Mouse (Mus musculus) frontal cortex, postnatal 10 days (tissue): ENCODE measurements around the gene Tpt1.

Source experiments
- DNase-seq, 2 experiments: peaks; one replicate each; pipeline ENCODE4 v3.0.0; 2022; ENCODE audit warnings: low spot score in 2 of 2, mixed read lengths in 1 of 2

Gene Tpt1

DNA sequence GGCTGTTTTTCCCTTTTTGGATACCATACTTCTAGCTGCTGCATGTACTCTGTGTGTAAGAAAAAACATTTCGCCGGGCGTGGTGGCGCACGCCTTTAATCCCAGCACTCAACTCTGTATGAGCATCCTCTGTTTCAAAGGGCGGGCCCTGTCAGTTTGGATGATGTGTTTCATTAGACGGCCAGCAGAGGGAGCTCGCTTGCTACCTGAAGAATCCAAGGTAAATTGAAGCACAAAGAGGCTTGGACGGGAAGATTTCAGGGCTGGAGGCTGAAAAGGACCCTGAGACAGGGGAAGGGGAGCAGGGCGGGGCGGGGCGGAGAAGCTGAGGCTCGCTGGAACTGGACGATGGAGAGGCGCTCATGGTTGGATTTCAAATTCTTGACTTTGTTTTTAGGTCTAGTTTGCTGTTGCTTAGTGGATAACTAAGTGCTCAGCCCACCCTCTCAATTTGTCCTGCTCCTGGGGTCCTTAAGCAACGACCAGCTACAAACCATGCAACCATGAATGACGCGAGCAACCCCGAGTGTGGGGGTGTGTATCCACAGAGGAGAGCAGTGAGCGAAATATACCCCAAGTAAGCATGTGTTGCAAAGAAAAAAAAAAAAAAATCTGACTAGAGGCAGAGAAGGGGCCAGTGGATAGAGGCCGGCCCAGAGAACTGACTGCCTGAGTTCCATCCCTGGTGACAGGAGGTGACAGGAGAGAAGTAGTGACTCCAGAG is 31.6 kb downstream of the Tpt1 start:
- peak; percentile 58 to 81 for DNase-seq

DNA sequence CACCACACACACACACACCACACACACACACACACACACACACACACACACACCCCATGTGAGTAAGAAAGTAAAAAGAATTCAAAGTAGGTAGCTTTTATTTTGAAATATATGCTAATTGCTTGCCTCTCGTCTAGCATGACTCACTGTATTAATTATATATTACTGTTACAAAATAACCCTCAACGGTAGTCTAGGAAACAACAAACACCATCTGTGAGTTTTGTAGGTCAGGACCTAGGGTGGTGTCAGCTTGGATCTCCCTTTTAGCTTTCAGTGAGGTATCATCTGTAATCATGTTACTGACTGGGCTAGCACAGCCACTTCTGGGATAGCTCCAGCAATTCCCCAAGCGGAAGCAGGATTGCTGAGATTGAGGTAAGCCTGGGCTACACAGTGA is 32.4 kb downstream of the Tpt1 start:
- DNase-seq = no peak

DNA sequence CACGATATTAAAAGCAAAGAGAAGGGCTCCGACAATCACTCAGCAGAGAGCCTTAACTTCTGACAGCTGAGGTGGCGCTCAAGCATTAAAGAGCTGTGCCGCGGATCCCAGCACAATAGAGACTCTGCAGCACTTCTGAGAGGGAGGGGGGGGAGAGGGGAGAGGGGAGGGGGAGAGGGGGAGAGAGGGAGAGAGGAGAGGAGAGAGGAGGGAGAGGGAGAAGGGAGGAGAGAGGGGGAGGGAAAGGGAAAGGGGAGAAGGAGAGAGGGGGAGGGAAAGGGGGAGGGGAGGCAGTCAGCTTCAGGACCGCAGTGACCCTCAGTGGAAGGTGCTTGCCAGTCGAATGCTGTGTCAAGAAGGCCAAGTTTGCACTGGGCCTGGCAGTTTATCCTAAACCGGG is 34.1 kb downstream of the Tpt1 start:
- DNase-seq = no peak

DNA sequence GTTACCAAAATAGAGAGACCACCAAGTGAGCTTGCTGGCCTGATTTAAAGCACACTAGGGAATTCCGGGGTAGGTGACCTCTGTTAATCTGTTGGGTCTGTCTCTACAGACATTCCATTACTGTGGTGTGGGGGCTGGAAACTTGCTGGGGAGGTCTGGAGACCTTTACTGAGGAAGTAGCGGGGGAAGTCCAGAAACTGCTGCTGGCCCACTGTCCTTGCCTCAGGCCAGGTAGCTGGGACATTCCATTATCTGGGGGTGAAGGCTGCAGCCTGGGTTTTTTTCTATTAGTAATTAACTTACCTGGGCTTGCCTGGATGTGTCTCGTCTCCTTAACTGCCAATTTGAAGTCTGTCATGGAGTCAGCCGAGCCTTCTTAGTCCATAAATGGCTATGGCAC is 37.0 kb downstream of the Tpt1 start:
- DNase-seq = no peak

DNA sequence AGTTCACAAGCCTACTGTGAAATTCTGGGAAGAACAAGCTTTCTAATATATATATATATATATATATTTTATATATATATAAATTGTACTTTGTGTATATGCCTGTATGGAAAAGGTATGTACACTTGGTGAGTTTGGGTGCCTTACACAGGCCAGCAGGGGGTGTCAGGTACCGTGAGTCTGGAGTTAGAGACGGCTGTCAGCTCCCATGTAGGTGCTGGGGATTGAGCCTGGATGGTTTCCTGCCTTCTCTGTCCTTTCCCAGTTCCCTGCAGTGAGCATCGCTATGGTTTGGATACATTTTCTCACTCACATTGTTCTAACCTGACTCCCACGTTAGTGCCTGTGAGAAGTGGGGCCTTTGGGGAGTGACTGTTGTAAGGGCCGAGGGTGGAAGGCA is 38.4 kb downstream of the Tpt1 start:
- DNase-seq = no peak

DNA sequence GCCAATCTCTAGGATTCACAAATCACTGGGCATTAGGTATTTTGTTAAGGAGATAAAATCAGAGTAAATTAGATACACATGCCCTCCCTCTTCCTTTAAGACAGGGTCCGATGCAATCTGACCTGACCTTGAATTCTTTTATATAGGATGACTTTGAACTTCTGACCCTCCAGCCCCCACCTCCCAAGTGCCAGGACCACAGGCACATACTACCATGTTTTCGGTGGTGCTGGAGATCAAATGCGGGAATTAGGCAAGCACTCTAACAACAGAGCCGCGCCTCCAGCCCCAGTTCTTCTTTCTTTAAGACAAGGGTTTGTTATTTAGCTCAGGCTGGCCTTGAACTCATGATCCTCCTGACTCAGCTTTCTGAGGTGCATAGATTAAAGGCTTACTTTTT is 39.0 kb downstream of the Tpt1 start:
- DNase-seq = no peak

DNA sequence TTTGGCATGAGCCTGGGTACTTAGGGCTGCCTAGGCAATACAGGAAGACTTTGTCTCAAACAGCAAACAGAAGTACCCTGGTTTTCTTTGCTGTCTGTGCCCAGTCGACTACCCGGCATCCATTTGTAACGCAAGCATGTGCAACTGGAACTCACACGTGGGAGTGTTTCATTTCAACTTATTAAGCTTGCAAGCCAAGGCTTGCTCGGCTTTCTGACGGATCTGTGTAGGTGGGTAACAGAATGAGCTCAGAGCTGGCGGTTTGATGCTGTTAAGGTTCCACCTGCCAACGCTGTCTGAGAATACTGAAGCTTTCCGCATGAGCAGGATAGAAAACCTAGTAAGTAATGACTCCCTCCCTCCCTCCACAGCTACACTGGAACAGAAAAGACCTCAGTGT is 47.2 kb downstream of the Tpt1 start:
- DNase-seq = peak; percentile 55 to 78
